Mouse (Mus musculus): ENCODE data around the gene Pan3. TPM values are rescaled to one million over a fixed set of nuclear protein-coding genes. Genes with fewer than 3 reads are reported as not detected.

Gene Pan3
- polyA plus RNA-seq, 1 experiment from 2014 or later, result 84.1 TPM

- Histone ChIP-seq H3K9ac (no peak overlapping the region), H3K9me3 (ENCODE audit: low read depth, low read length) (no peaks in the 10 kb centered on the region), H3K36me3 (ENCODE audit: insufficient read depth) (no peaks in the 10 kb centered on the region), H3K4me2 (no peak overlapping the region), H3K27me3 (ENCODE audit: insufficient read depth, low read length) (peaks cover 25% of the 10 kb centered on the region), H3K27ac (ENCODE audit: low read depth) (no peak overlapping the region), H3K4me3 (ENCODE audit: low read depth, low read length) (no peak overlapping the region), H3K4me1 (ENCODE audit: insufficient read depth) (no peaks in the 10 kb centered on the region)
- WGBS, result 11% methylated on average over 1 of the region's 1 CpGs
- no peak for TF ChIP-seq CTCF (IDR thresholded peaks at IDR 0.05; ENCODE audit: low read depth)
- no peak for ATAC-seq (ENCODE audit: insufficient read depth)
- DNase-seq, result no peak
Observed at GRCm38 (mm10) chr5:147395050-147395449, 34.9 kb upstream of the Pan3 start.

GRCm38 (mm10) chr5:147399843-147400504, 30.0 kb upstream of the Pan3 start, which contains the start of gene Flt3:
Flt3 (minus strand) TSS chr5:147400489.
- Histone ChIP-seq H3K9me3 (ENCODE audit: low read depth, low read length) (no peaks in the 10 kb centered on the region), H3K36me3 (ENCODE audit: insufficient read depth) (no peaks in the 10 kb centered on the region), H3K9ac (no peak within 1 kb of the TSS), H3K27me3 (ENCODE audit: insufficient read depth, low read length) (peaks cover 47% of the 10 kb centered on the region), H3K4me1 (ENCODE audit: insufficient read depth) (no peaks in the 10 kb centered on the region), H3K4me2 (peak within 1 kb of the TSS; percentile 62), H3K27ac (ENCODE audit: low read depth) (no peak within 1 kb of the TSS), H3K4me3 (ENCODE audit: low read depth, low read length) (peak within 1 kb of the TSS; percentile 36)
- no peak for TF ChIP-seq CTCF (IDR thresholded peaks at IDR 0.05; ENCODE audit: low read depth)
- DNase-seq (peak; percentile 43), ATAC-seq (ENCODE audit: insufficient read depth) (peak; percentile 76)
- under 1% methylated on average over 54 of the region's 56 CpGs for WGBS

- no peak for TF ChIP-seq CTCF (IDR thresholded peaks at IDR 0.05; ENCODE audit: low read depth)
- no peaks in the 10 kb centered on the region for H3K9me3 ChIP-seq (ENCODE audit: low read depth, low read length)
- no peak overlapping the region for H3K27ac ChIP-seq (ENCODE audit: low read depth)
- ATAC-seq (ENCODE audit: insufficient read depth) (0 out of 2 replicates have a peak, but pooled peaks have one; percentile 3), DNase-seq (no peak)
- WGBS, result 2% methylated on average over 17 of the region's 17 CpGs
- H3K27me3 ChIP-seq (ENCODE audit: insufficient read depth, low read length), result peaks cover 47% of the 10 kb centered on the region
- no peaks in the 10 kb centered on the region for H3K4me1 ChIP-seq (ENCODE audit: insufficient read depth)
- no peak overlapping the region for H3K9ac ChIP-seq
- H3K4me3 ChIP-seq (ENCODE audit: low read depth, low read length), result peak overlapping the region; percentile 36
- peak overlapping the region; percentile 62 for H3K4me2 ChIP-seq
- H3K36me3 ChIP-seq (ENCODE audit: insufficient read depth), result no peaks in the 10 kb centered on the region
Observed at GRCm38 (mm10) chr5:147400505-147400979, 29.4 kb upstream of the Pan3 start.

- H3K4me2 ChIP-seq, result peak overlapping the region; percentile 62; the same call in 1 of the 2 replicates
- no peak for TF ChIP-seq CTCF (IDR thresholded peaks at IDR 0.05; ENCODE audit: low read depth)
- no peak overlapping the region for H3K4me3 ChIP-seq (ENCODE audit: low read depth, low read length)
- no peak for DNase-seq
- no peaks in the 10 kb centered on the region for H3K36me3 ChIP-seq (ENCODE audit: insufficient read depth)
- no peak overlapping the region for H3K9ac ChIP-seq
- H3K4me1 ChIP-seq (ENCODE audit: insufficient read depth), result no peaks in the 10 kb centered on the region
- H3K9me3 ChIP-seq (ENCODE audit: low read depth, low read length), result no peaks in the 10 kb centered on the region
- no peak for ATAC-seq (ENCODE audit: insufficient read depth)
- WGBS, result 24% methylated on average over 11 of the region's 11 CpGs
- H3K27me3 ChIP-seq (ENCODE audit: insufficient read depth, low read length), result peaks cover 47% of the 10 kb centered on the region
- no peak overlapping the region for H3K27ac ChIP-seq (ENCODE audit: low read depth)
Observed at GRCm38 (mm10) chr5:147401024-147401423, 28.9 kb upstream of the Pan3 start.

- DNase-seq, result peak; percentile 78
- Histone ChIP-seq H3K4me2 (no peak overlapping the region), H3K27ac (ENCODE audit: low read depth) (no peak overlapping the region), H3K4me1 (ENCODE audit: insufficient read depth) (no peaks in the 10 kb centered on the region), H3K9me3 (ENCODE audit: low read depth, low read length) (no peaks in the 10 kb centered on the region), H3K36me3 (ENCODE audit: insufficient read depth) (no peaks in the 10 kb centered on the region), H3K27me3 (ENCODE audit: insufficient read depth, low read length) (peaks cover 46% of the 10 kb centered on the region), H3K4me3 (ENCODE audit: low read depth, low read length) (no peak overlapping the region), H3K9ac (no peak overlapping the region)
- 20% methylated on average over 5 of the region's 5 CpGs for WGBS
- TF ChIP-seq CTCF (IDR thresholded peaks at IDR 0.05; ENCODE audit: low read depth), result peak; percentile 65
- no peak for ATAC-seq (ENCODE audit: insufficient read depth)
Observed at GRCm38 (mm10) chr5:147402505-147402904, 27.5 kb upstream of the Pan3 start.

- 64% methylated on average over 5 of the region's 5 CpGs for WGBS
- no peak overlapping the region for H3K27ac ChIP-seq (ENCODE audit: low read depth)
- no peak for TF ChIP-seq CTCF (IDR thresholded peaks at IDR 0.05; ENCODE audit: low read depth)
- peaks cover 12% of the 10 kb centered on the region for H3K27me3 ChIP-seq (ENCODE audit: insufficient read depth, low read length)
- no peaks in the 10 kb centered on the region for H3K9me3 ChIP-seq (ENCODE audit: low read depth, low read length)
- no peak overlapping the region for H3K4me2 ChIP-seq
- no peak for ATAC-seq (ENCODE audit: insufficient read depth)
- H3K4me3 ChIP-seq (ENCODE audit: low read depth, low read length), result no peak overlapping the region
- H3K9ac ChIP-seq, result no peak overlapping the region
- no peaks in the 10 kb centered on the region for H3K4me1 ChIP-seq (ENCODE audit: insufficient read depth)
- DNase-seq, result no peak
- no peaks in the 10 kb centered on the region for H3K36me3 ChIP-seq (ENCODE audit: insufficient read depth)
Observed at GRCm38 (mm10) chr5:147406135-147406534, 23.8 kb upstream of the Pan3 start.

- 46% methylated on average over 29 of the region's 29 CpGs for WGBS
- ATAC-seq (ENCODE audit: insufficient read depth), result no peak
- no peaks in the 10 kb centered on the region for H3K4me1 ChIP-seq (ENCODE audit: insufficient read depth)
Observed at GRCm38 (mm10) chr5:147408731-147409130, 21.2 kb upstream of the Pan3 start.

More at GRCm38 (mm10) chr5:147408731-147409130, 21.2 kb upstream of the Pan3 start:
- 0 out of 2 replicates have a peak overlapping the region, but pooled peaks have one; percentile 12 for H3K4me2 ChIP-seq
- H3K9me3 ChIP-seq (ENCODE audit: low read depth, low read length), result no peaks in the 10 kb centered on the region
- no peak overlapping the region for H3K27ac ChIP-seq (ENCODE audit: low read depth)
- H3K27me3 ChIP-seq (ENCODE audit: insufficient read depth, low read length), result no peaks in the 10 kb centered on the region
- no peak overlapping the region for H3K9ac ChIP-seq
- no peak for TF ChIP-seq CTCF (IDR thresholded peaks at IDR 0.05; ENCODE audit: low read depth)
- no peaks in the 10 kb centered on the region for H3K36me3 ChIP-seq (ENCODE audit: insufficient read depth)
- DNase-seq, result peak; percentile 18
- no peak overlapping the region for H3K4me3 ChIP-seq (ENCODE audit: low read depth, low read length)
